Mouse (Mus musculus) liver, adult (tissue): Measurements from ENCODE around the gene Colgalt1.

Experiments used
- GATA4 ChIP-seq: IDR thresholded peaks from 2 replicates; pipeline ENCODE4 v1.6.1; 2014; ENCODE audit warnings: mild to moderate bottlenecking, low read length; ENCODE audit not compliant: insufficient replicate concordance

Gene Colgalt1

GRCm38 (mm10) chr8:71610822-71611651, at the start of gene Colgalt1:
Colgalt1 (plus strand) TSS chr8:71610998.
- no peak; the same call in 1 of the 2 replicates for TF ChIP-seq GATA4

GRCm38 (mm10) chr8:71561401-71561800, 49.4 kb upstream of the Colgalt1 start:
- TF ChIP-seq GATA4: no peak

- TF ChIP-seq GATA4: no peak
Measured at GRCm38 (mm10) chr8:71562751-71563150, 48.0 kb upstream of the Colgalt1 start.

- no peak for TF ChIP-seq GATA4
Measured at GRCm38 (mm10) chr8:71563992-71564391, 46.8 kb upstream of the Colgalt1 start.

- no peak for TF ChIP-seq GATA4
Measured at GRCm38 (mm10) chr8:71566501-71566900, 44.3 kb upstream of the Colgalt1 start, which contains the start of gene Nxnl1. Nxnl1 (minus strand) TSS chr8:71566601.

- no peak for TF ChIP-seq GATA4
Measured at GRCm38 (mm10) chr8:71567587-71567986, 43.2 kb upstream of the Colgalt1 start.

GRCm38 (mm10) chr8:71568387-71568937, 42.3 kb upstream of the Colgalt1 start, which contains the start of gene Slc27a1:
Slc27a1 (plus strand) TSS chr8:71568882.
- TF ChIP-seq GATA4: no peak

- TF ChIP-seq GATA4: no peak
Measured at GRCm38 (mm10) chr8:71568941-71569340, 41.9 kb upstream of the Colgalt1 start.

- no peak for TF ChIP-seq GATA4
Measured at GRCm38 (mm10) chr8:71569366-71570290, 41.2 kb upstream of the Colgalt1 start.

GRCm38 (mm10) chr8:71570291-71570954, 40.4 kb upstream of the Colgalt1 start:
- TF ChIP-seq GATA4: no peak

GRCm38 (mm10) chr8:71572077-71572476, 38.7 kb upstream of the Colgalt1 start:
- no peak for TF ChIP-seq GATA4

GRCm38 (mm10) chr8:71572847-71573633, 37.8 kb upstream of the Colgalt1 start:
- no peak for TF ChIP-seq GATA4

GRCm38 (mm10) chr8:71574426-71574825, 36.4 kb upstream of the Colgalt1 start:
- no peak for TF ChIP-seq GATA4

- no peak for TF ChIP-seq GATA4
Measured at GRCm38 (mm10) chr8:71575020-71575419, 35.8 kb upstream of the Colgalt1 start.
